Mouse (Mus musculus) ES-E14 (cell line): Measurements from ENCODE around the gene Gpr107. TPM values are rescaled to one million over a fixed set of nuclear protein-coding genes. Genes with fewer than 3 reads are reported as not detected.

Experiments used
- DNase-seq: peaks from one replicate; pipeline ENCODE4 v3.0.0-alpha.2; 2013; ENCODE audit warnings: low read depth, low spot score
- H3K27ac ChIP-seq: 2 replicates; pipeline ENCODE4 v1.5.1; 2012; ENCODE audit warnings: low read depth, mild to moderate bottlenecking, low read length, moderate library complexity, mixed read lengths; ENCODE audit not compliant: poor library complexity, insufficient read depth, severe bottlenecking
- H3K36me3 ChIP-seq: 2 replicates; pipeline ENCODE4 v1.6.1; 2012; ENCODE audit warnings: mild to moderate bottlenecking, low read length, moderate library complexity, mixed read lengths; ENCODE audit not compliant: control insufficient read depth, poor library complexity, insufficient read depth, severe bottlenecking
- H3K4me1 ChIP-seq, 2 experiments: fragments of 150-350 bp in 1 of 2; sonication (generic) in 1 of 2; 2 replicates each; pipeline ENCODE4 v1.6.1; 2012; ENCODE audit warnings: low read length in 2 of 2, mild to moderate bottlenecking in 1 of 2, mixed read lengths in 1 of 2; ENCODE audit not compliant: control insufficient read depth in 2 of 2, insufficient read depth in 2 of 2, poor library complexity in 1 of 2
- H3K4me3 ChIP-seq, 2 experiments: fragments of 150-350 bp in 1 of 2; sonication (generic) in 1 of 2; 2 replicates each; pipeline ENCODE4 v1.5.1; 2012; ENCODE audit warnings: low read length in 2 of 2, low read depth in 1 of 2, mild to moderate bottlenecking in 1 of 2, mixed read lengths in 1 of 2; ENCODE audit not compliant: insufficient read depth in 1 of 2, poor library complexity in 1 of 2, severe bottlenecking in 1 of 2
- H3K9ac ChIP-seq: 2 replicates; pipeline ENCODE4 v1.6.1; 2012; ENCODE audit warnings: low read depth, mild to moderate bottlenecking, low read length, mixed read lengths; ENCODE audit not compliant: poor library complexity, insufficient read depth, severe bottlenecking
- H3K9me3 ChIP-seq: fragments of 150-350 bp; sonication (generic); 2 replicates; pipeline ENCODE4 v1.6.1; 2012; ENCODE audit warnings: low read depth, mild to moderate bottlenecking, low read length; ENCODE audit not compliant: control insufficient read depth, insufficient read depth
- CHD2 ChIP-seq: IDR thresholded peaks from 2 replicates; pipeline ENCODE4 v1.6.1; 2014; ENCODE audit warnings: mild to moderate bottlenecking, low read depth, low read length, inconsistent platforms
- HCFC1 ChIP-seq: IDR thresholded peaks from 2 replicates; pipeline ENCODE4 v1.6.1; 2012; ENCODE audit warnings: low read length, inconsistent platforms, borderline replicate concordance; ENCODE audit not compliant: insufficient read depth
- MAFK ChIP-seq: IDR thresholded peaks from 2 replicates; pipeline ENCODE4 v1.6.1; 2014; ENCODE audit warnings: mild to moderate bottlenecking, low read depth, low read length, inconsistent platforms; ENCODE audit not compliant: insufficient read depth
- ZC3H11A ChIP-seq: IDR thresholded peaks from 2 replicates; pipeline ENCODE4 v1.6.1; 2012; ENCODE audit warnings: low read depth, mild to moderate bottlenecking, inconsistent platforms, low read length, borderline replicate concordance
- ZNF384 ChIP-seq: IDR thresholded peaks from 2 replicates; pipeline ENCODE4 v1.6.1; 2012; ENCODE audit warnings: low read depth, low read length, inconsistent platforms
- in situ Hi-C, 2 experiments: fragments of 600-800 bp; cut with MboI; formaldehyde crosslinking; loops; one replicate each; pipeline ENCODE4 v1.15.1; 2025; ENCODE audit warnings: low sequenced_read_pairs in 2 of 2, inconsistent platforms in 1 of 2; ENCODE audit not compliant: unreplicated experiment in 2 of 2
- total RNA-seq: library from RNA; depleted of rRNA; stranded (reverse); fragments of 300-350 nt; gene quantifications from 2 replicates; pipeline ENCODE4 v1.2.3, GENCODE M21; 2012

Gpr107 gene
- total RNA-seq, 1 experiment = 111 TPM

GRCm38 (mm10) chr2:31206211-31206610 lies 54.1 kb downstream of the Gpr107 start:
- in situ Hi-C loops = no loop called here
- no peak overlapping the region for H3K9ac ChIP-seq
- H3K36me3 ChIP-seq = peaks cover 34% of the 10 kb centered on the region
- DNase-seq = no peak
- H3K9me3 ChIP-seq = no peaks in the 10 kb centered on the region
- no peak overlapping the region for H3K4me3 ChIP-seq
- H3K4me1 ChIP-seq = peaks cover 0 to 2% of the 10 kb centered on the region in 2 experiments; a peak in 1 of 4 replicates
- TF ChIP-seq CHD2 = no peak
- no peak for TF ChIP-seq ZNF384
- no peak for TF ChIP-seq ZC3H11A
- no peak for TF ChIP-seq MAFK
- TF ChIP-seq HCFC1 = no peak
- H3K27ac ChIP-seq = no peak overlapping the region

DNA sequence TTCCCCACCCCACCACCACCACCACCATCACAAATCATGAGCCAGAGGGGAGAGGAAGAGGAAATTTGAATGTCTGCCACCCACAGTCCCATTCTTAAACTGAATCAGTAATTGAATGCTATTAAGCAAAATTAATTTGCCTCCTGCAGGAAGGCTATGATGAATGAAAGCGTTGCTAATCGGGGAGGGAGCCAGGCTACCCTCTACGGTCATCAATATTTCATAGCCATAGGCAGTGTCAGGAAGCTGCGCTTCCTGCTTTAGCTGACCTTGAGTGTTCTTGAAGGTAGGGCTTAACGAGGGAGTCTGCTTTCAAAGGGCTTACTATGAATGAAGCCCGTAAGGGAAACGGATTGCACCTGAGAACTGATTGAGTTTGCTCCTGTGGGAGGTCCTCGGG lies 54.8 kb downstream of the Gpr107 start:
- Histone ChIP-seq H3K9ac (no peak overlapping the region), H3K4me3 (no peak overlapping the region), H3K4me1 (peaks cover 0 to 2% of the 10 kb centered on the region in 2 experiments; a peak in 1 of 4 replicates), H3K9me3 (no peaks in the 10 kb centered on the region), H3K36me3 (peaks cover 34% of the 10 kb centered on the region), H3K27ac (no peak overlapping the region)
- no peak for DNase-seq
- in situ Hi-C loops = no loop called here
- TF ChIP-seq HCFC1 (no peak), CHD2 (no peak), ZC3H11A (no peak), MAFK (no peak), ZNF384 (no peak)

- in situ Hi-C loops = no loop called here
- Histone ChIP-seq H3K4me1 (peaks cover 0 to 1% of the 10 kb centered on the region in 2 experiments; a peak in 1 of 4 replicates), H3K4me3 (no peak overlapping the region), H3K9me3 (no peaks in the 10 kb centered on the region), H3K9ac (no peak overlapping the region), H3K36me3 (peaks cover 41% of the 10 kb centered on the region), H3K27ac (no peak overlapping the region)
- TF ChIP-seq ZNF384 (no peak), HCFC1 (no peak), CHD2 (no peak), MAFK (no peak), ZC3H11A (no peak)
- DNase-seq = no peak
Measured at GRCm38 (mm10) chr2:31208544-31209142, 56.5 kb downstream of the Gpr107 start.

DNA sequence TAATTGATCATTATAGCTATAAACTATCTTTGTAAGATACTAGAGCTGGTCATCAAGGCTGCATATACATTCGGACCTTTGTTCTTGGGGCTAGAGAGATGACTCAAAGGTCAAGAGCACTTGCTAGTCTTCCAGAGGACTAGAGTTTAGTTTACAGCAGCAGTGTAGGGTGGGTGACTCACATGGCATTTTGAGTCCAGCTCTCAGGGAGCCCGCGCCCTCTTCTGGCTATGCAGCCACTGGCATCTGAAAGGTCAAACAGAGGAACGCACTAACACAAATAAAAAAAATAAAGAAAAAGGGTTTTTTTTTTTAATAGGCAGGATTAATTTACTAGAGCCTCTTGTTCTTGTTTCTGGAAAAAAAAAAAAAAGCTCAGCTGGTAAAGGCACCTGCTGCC lies 57.4 kb downstream of the Gpr107 start:
- Histone ChIP-seq H3K4me1 (peaks cover 1 to 3% of the 10 kb centered on the region in 2 experiments; a peak in 1 of 4 replicates), H3K4me3 (no peak overlapping the region), H3K9me3 (no peaks in the 10 kb centered on the region), H3K9ac (no peak overlapping the region), H3K27ac (no peak overlapping the region), H3K36me3 (peaks cover 47% of the 10 kb centered on the region)
- TF ChIP-seq ZNF384 (no peak), ZC3H11A (no peak), CHD2 (no peak), HCFC1 (no peak), MAFK (no peak)
- DNase-seq = no peak
- in situ Hi-C loops = no loop called here
